Mouse (Mus musculus) intestine, embryonic 16.5 days (tissue): ENCODE measurements around the gene Gzmm. TPM values are rescaled to one million over a fixed set of nuclear protein-coding genes. Genes with fewer than 3 reads are reported as not detected.
A peak's percentile ranks its signal among the peaks of the same experiment; 100 is the strongest.

Experiments
- ATAC-seq: fragments of 200-750 bp; cut with Nextera tagmentation; 2 replicates; pipeline ENCODE4 v1.8.0; 2017; ENCODE audit warnings: moderate TSS enrichment, moderate library complexity
- H3K27ac ChIP-seq: fragments of 300-500 bp; sonication (generic); 2 replicates; pipeline ENCODE4 v1.5.1; 2014; ENCODE audit warnings: mild to moderate bottlenecking, low read length
- H3K27me3 ChIP-seq: fragments of 300-500 bp; sonication (generic); replicated peaks from 2 replicates; pipeline ENCODE4 v1.6.1; 2014; ENCODE audit warnings: low read length, control low read depth, mixed read lengths; ENCODE audit not compliant: control insufficient read depth, insufficient read depth
- H3K36me3 ChIP-seq: fragments of 300-500 bp; sonication (generic); 2 replicates; pipeline ENCODE4 v1.6.1; 2014; ENCODE audit warnings: low read length, control low read depth; ENCODE audit not compliant: control insufficient read depth, insufficient read depth
- H3K4me1 ChIP-seq: fragments of 300-500 bp; sonication (generic); 2 replicates; pipeline ENCODE4 v1.6.1; 2014; ENCODE audit warnings: low read length, control low read depth, mixed read lengths; ENCODE audit not compliant: control insufficient read depth, insufficient read depth
- H3K4me2 ChIP-seq: fragments of 300-500 bp; sonication (generic); 2 replicates; pipeline ENCODE4 v1.6.1; 2014; ENCODE audit warnings: low read depth, low read length, control low read depth
- H3K4me3 ChIP-seq: fragments of 300-500 bp; sonication (generic); 2 replicates; pipeline ENCODE4 v1.5.1; 2014; ENCODE audit warnings: mild to moderate bottlenecking, low read length
- H3K9ac ChIP-seq: fragments of 300-500 bp; sonication (generic); 2 replicates; pipeline ENCODE4 v1.6.1; 2014; ENCODE audit warnings: low read depth, low read length
- H3K9me3 ChIP-seq: fragments of 300-500 bp; sonication (generic); 2 replicates; pipeline ENCODE4 v1.6.1; 2016; ENCODE audit warnings: low read length, control low read depth; ENCODE audit not compliant: control insufficient read depth
- WGBS: fragments of 180-500 bp; shearing (Covaris S2); extraction: QIAGEN DNeasy Blood & Tissue Kit; methylation state at CpG from one replicate; pipeline ENCODE4 v1.1.7; 2014; 5-methylcytosine and 5-hydroxymethylcytosine counted together
- polyA plus RNA-seq: library from polyadenylated mRNA; unstranded; fragments of >200 nt; fragmentation: Nextera tagmentation; extraction: Ambion mirVana; gene quantifications from 2 replicates; pipeline ENCODE4 v1.2.1, GENCODE M21; 2015

Gzmm gene
- polyA plus RNA-seq, 1 experiment from 2014 or later, result 0.56 TPM

DNA sequence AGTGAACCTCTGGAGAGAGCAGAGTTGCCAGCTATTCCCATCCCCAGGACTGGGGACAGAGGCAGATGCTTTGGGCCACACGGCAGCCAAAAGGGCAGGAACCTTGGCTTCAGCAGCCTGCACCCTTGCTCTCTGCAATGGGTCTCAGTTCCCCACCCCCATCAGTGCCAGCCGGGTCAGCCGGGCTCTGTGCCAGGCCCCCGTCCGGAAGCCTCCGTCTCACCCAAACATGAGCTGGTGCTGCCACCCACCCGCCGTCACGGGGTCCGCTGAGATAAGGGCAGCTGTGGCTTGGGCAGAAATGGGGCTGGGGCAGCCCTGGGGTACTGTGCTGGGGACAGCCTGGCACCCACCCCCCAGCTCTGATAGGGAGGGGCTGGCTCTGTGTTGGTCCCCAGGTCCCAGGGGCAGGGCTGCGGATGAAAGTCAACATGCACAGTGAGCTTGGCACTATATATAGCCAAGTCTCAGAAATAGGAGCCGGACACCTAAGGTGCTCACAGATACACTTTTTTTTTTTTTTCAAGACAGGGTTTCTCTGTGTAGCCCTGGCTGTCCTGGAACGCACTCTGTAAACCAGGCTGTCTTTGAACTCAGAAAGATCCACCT is 40.6 kb downstream of the Gzmm start:
- Histone ChIP-seq H3K9ac (no peak overlapping the region), H3K9me3 (peaks cover 6% of the 10 kb centered on the region), H3K4me2 (no peak overlapping the region), H3K27ac (no peak overlapping the region), H3K27me3 (no peaks in the 10 kb centered on the region), H3K36me3 (peaks cover 8% of the 10 kb centered on the region), H3K4me1 (no peaks in the 10 kb centered on the region), H3K4me3 (no peak overlapping the region)
- ATAC-seq, result no peak
- WGBS, result 78% methylated on average over 13 of the region's 13 CpGs

DNA sequence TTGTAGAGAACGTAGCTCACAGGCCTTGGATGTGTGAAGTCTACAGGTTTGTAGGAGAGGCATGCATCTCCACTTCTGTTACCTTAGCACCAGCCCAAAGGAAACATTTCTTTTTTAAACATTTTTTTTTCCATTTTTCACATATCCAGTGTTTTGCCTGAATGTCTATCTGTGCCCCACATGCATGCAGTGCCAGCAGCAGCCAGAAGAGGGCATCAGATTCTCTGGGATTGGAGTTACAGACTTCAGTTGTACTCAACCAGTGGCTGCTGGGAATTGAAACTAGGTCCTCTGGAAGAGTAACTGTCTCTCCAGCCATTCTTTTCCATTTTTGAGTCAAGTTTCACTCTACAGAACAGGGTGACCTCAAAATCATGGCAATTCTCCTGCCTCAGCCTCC is 43.7 kb downstream of the Gzmm start:
- Histone ChIP-seq H3K27ac (no peak overlapping the region), H3K4me2 (no peak overlapping the region), H3K4me3 (no peak overlapping the region), H3K36me3 (peaks cover 35% of the 10 kb centered on the region), H3K9me3 (peaks cover 26% of the 10 kb centered on the region), H3K27me3 (no peaks in the 10 kb centered on the region), H3K4me1 (0 out of 2 replicates have a peak, but pooled peaks cover 2% of the 10 kb centered on the region), H3K9ac (no peak overlapping the region)
- WGBS, result 90% methylated on average over 1 of the region's 1 CpGs
- no peak for ATAC-seq

DNA sequence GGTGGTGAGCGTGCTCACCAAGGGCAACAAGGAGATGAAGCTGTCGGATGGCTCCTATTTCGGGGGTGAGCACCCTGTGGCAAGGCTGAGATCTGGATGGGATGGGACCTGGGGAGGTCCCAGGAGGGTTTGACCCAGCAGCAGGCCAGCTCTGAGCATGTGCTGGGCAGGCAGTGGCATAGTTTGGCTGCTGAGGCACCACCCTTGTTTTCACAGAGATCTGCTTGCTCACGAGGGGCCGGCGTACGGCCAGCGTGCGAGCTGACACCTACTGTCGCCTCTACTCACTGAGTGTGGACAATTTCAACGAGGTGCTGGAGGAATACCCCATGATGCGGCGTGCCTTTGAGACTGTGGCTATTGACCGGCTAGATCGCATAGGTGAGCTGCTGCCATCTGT is 45.0 kb downstream of the Gzmm start:
- Histone ChIP-seq H3K27me3 (no peaks in the 10 kb centered on the region), H3K36me3 (peaks cover 48% of the 10 kb centered on the region), H3K27ac (no peak overlapping the region), H3K9me3 (peaks cover 39% of the 10 kb centered on the region), H3K4me1 (0 out of 2 replicates have a peak, but pooled peaks cover 2% of the 10 kb centered on the region), H3K4me2 (no peak overlapping the region), H3K9ac (no peak overlapping the region), H3K4me3 (no peak overlapping the region)
- 97% methylated on average over 15 of the region's 15 CpGs for WGBS
- ATAC-seq, result no peak

DNA sequence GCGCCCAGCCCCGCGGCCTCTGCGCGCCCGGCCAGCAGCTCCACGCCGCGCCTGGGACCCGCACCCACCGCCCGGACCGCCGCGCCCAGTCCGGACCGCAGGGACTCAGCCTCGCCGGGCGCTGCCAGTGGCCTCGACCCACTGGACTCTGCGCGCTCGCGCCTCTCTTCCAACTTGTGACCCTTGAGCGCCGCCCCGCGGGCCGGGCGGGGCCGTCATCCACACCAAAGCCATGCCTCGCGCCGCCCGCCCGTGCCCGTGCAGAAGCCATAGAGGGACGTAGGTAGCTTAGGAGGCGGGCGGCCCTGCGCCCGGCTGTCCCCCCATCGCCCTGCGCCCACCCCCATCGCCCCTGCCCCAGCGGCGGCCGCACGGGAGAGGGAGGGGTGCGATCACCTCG is 46.5 kb downstream of the Gzmm start:
- 0 out of 2 replicates have a peak overlapping the region, but pooled peaks have one; percentile 6 for H3K4me2 ChIP-seq

DNA sequence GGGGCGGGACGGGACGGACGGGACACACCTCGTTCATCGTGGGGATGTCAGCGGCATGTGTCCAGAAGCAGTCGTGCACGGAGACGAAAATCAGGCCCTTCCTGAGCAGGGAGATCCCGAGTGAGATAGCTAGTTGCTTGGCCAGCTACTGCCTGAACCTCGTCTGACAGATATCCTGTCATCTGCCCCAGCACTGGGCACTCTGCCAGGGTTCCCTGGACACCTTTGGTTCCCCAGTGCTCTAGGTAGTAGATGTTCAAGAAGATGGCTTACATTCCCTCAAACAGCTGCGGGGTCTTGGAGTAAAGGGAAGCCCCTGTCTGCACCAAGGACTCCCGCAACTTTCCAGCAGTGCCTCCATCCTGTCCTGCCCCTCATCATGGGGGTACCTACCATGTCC is 47.9 kb downstream of the Gzmm start:
- peaks cover 61% of the 10 kb centered on the region for H3K9me3 ChIP-seq
- H3K9ac ChIP-seq, result no peak overlapping the region
- no peak for ATAC-seq
- 0 out of 2 replicates have a peak, but pooled peaks cover 2% of the 10 kb centered on the region for H3K4me1 ChIP-seq
- peaks cover 77% of the 10 kb centered on the region for H3K36me3 ChIP-seq
- no peak overlapping the region for H3K27ac ChIP-seq
- no peaks in the 10 kb centered on the region for H3K27me3 ChIP-seq
- 93% methylated on average over 14 of the region's 14 CpGs for WGBS
- H3K4me2 ChIP-seq, result no peak overlapping the region
- H3K4me3 ChIP-seq, result no peak overlapping the region

More for the DNA sequence above, 46.5 kb downstream of the Gzmm start:
- no peaks in the 10 kb centered on the region for H3K27me3 ChIP-seq
- H3K4me3 ChIP-seq, result no peak overlapping the region
- H3K36me3 ChIP-seq, result peaks cover 64% of the 10 kb centered on the region
- H3K9ac ChIP-seq, result no peak overlapping the region
- peak; percentile 41 for ATAC-seq
- WGBS, result 22% methylated on average over 41 of the region's 52 CpGs
- H3K4me1 ChIP-seq, result 0 out of 2 replicates have a peak, but pooled peaks cover 2% of the 10 kb centered on the region
- no peak overlapping the region for H3K27ac ChIP-seq
- peaks cover 54% of the 10 kb centered on the region for H3K9me3 ChIP-seq

DNA sequence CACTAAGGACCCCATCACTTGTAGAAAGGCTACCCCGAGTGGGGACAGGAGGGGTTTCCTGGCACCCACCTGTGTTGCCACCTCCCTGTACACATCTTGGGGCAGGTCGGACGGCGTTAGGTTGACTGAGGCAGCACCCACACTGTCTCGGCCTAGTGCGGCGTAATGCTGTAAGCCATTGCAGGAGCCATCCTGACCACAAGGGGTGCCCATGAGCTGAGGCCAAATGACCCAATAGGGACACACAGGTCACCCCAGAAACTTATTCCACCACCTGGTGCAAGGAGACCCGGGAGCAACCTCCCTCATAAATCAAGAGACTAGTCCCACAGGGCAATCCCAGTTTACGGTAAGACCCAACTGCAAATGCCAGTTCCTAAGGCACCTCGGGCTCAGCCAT is 49.4 kb downstream of the Gzmm start:
- Histone ChIP-seq H3K27me3 (no peaks in the 10 kb centered on the region), H3K4me1 (0 out of 2 replicates have a peak, but pooled peaks cover 2% of the 10 kb centered on the region), H3K4me2 (no peak overlapping the region), H3K4me3 (no peak overlapping the region), H3K27ac (no peak overlapping the region), H3K9ac (no peak overlapping the region), H3K9me3 (peaks cover 61% of the 10 kb centered on the region), H3K36me3 (peaks cover 89% of the 10 kb centered on the region)
- WGBS, result 90% methylated on average over 10 of the region's 10 CpGs
- no peak for ATAC-seq

- no peak overlapping the region for H3K27ac ChIP-seq
- no peak for ATAC-seq
- 0 out of 2 replicates have a peak, but pooled peaks cover 2% of the 10 kb centered on the region for H3K4me1 ChIP-seq
- H3K4me3 ChIP-seq, result no peak overlapping the region
- H3K36me3 ChIP-seq, result peaks cover 90% of the 10 kb centered on the region
- no peak overlapping the region for H3K9ac ChIP-seq
- peaks cover 56% of the 10 kb centered on the region for H3K9me3 ChIP-seq
- no peak overlapping the region for H3K4me2 ChIP-seq
- WGBS, result 94% methylated on average over 28 of the region's 28 CpGs
- no peaks in the 10 kb centered on the region for H3K27me3 ChIP-seq
These were observed 50.4 kb downstream of the Gzmm start for GRCm38 (mm10) chr10:79739234-79739633.

DNA sequence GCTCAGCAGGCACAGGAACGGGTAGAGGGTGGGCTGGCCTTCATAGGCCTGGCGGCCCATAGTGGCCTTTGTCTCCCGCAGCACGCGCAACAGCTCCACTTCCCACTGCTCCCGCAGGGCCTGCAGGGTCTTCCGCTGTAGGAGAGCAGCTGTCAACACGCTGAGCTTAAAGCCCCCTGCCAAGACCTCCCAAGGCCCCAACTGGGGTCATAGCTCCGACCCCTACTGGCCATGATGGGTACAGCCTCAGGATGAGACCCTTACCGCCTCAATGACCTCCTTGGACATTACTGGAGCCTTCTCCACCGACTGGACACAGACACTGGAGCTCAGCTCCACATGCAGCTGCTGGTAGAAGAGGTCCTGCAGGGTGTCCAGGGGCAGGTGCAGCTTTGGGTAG is 52.0 kb downstream of the Gzmm start:
- 79% methylated on average over 11 of the region's 11 CpGs for WGBS
- H3K4me2 ChIP-seq, result no peak overlapping the region

GRCm38 (mm10) chr10:79743161-79743560 is 54.3 kb downstream of the Gzmm start:
- H3K27ac ChIP-seq, result no peak overlapping the region
- peaks cover 10% of the 10 kb centered on the region for H3K4me1 ChIP-seq
- no peak for ATAC-seq
- H3K27me3 ChIP-seq, result no peaks in the 10 kb centered on the region
- no peak overlapping the region for H3K4me2 ChIP-seq
- peaks cover 29% of the 10 kb centered on the region for H3K9me3 ChIP-seq
- peaks cover 57% of the 10 kb centered on the region for H3K36me3 ChIP-seq
- WGBS, result 89% methylated on average over 11 of the region's 11 CpGs
- no peak overlapping the region for H3K9ac ChIP-seq
- H3K4me3 ChIP-seq, result no peak overlapping the region

More for the DNA sequence above, 52.0 kb downstream of the Gzmm start:
- Histone ChIP-seq H3K9ac (no peak overlapping the region), H3K4me3 (no peak overlapping the region), H3K9me3 (peaks cover 49% of the 10 kb centered on the region), H3K36me3 (peaks cover 79% of the 10 kb centered on the region), H3K27ac (no peak overlapping the region), H3K4me1 (peaks cover 6% of the 10 kb centered on the region), H3K27me3 (no peaks in the 10 kb centered on the region)
- no peak for ATAC-seq
